Mouse (Mus musculus) midbrain, embryonic 10.5 days (tissue): ENCODE measurements at regions not wholly inside any gene's neighbourhood (a gene's known extent, or its start where the extent isn't known, plus 50 kb on each side); places are given as distances from the start of the nearest gene placed in this dataset.

Source experiments
- DNase-seq: peaks from one replicate; pipeline ENCODE4 v3.0.0-alpha.2; 2017; ENCODE audit warnings: low spot score
- H3K27ac ChIP-seq: fragments of 300-500 bp; sonication (generic); replicated peaks from 2 replicates; pipeline ENCODE4 v1.5.1; 2016; ENCODE audit warnings: mild to moderate bottlenecking
- H3K27me3 ChIP-seq: fragments of 300-500 bp; sonication (generic); 2 replicates; pipeline ENCODE4 v1.6.1; 2016; ENCODE audit warnings: low read depth, mild to moderate bottlenecking; ENCODE audit not compliant: poor library complexity, severe bottlenecking
- H3K36me3 ChIP-seq: fragments of 300-500 bp; sonication (generic); 2 replicates; pipeline ENCODE4 v1.6.1; 2016; ENCODE audit warnings: mild to moderate bottlenecking, moderate library complexity
- H3K4me1 ChIP-seq: fragments of 300-500 bp; sonication (generic); 2 replicates; pipeline ENCODE4 v1.6.1; 2016
- H3K4me3 ChIP-seq: fragments of 300-500 bp; sonication (generic); 2 replicates; pipeline ENCODE4 v1.5.1; 2016; ENCODE audit warnings: mild to moderate bottlenecking, moderate library complexity
- H3K9me3 ChIP-seq: fragments of 300-500 bp; sonication (generic); replicated peaks from 2 replicates; pipeline ENCODE4 v1.6.1; 2016; ENCODE audit warnings: mild to moderate bottlenecking
- WGBS: fragments of 180-500 bp; shearing (Covaris S2); methylation state at CpG from one replicate; pipeline ENCODE4 v1.1.7; 2016; 5-methylcytosine and 5-hydroxymethylcytosine counted together

DNA sequence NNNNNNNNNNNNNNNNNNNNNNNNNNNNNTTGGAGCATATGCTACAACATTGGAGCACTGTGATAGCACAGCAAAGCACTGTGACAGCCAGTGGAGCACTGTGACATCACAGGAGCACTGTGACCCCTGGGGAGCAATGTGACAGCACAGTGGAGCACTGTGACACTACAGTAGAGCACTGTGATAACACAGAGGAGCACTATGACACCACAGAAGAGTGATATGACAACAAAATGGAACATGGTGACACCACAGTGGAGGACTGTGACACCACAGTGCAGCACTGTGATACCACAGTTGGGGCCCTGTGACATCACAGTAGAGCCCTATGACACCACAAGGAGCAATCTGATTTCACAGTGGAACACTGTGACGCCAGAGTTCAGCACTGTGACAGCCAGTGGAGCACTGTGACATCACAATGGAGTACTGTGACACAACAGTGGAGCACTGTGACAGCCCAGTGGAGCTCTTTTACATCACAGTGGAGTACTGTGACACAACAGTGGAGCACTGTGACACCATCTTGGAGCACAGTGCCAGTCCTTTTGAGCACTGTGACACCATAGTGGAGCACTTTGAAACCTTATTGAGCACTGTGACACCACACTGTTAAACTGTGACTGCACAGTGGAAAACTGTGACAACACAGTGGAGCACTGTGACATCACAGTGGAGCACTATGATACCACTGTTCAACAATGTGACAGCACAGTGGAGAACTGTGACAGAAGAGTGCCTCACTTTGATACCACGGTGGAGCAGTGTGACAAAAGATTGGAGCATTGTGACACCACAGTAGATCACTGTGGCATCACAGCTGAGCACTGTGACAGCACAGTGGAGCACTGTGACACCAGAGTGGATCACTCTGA, 116.9 kb upstream of the Vmn1r2 start:
- Histone ChIP-seq H3K36me3 (no peaks in the 10 kb centered on the region), H3K4me1 (no peaks in the 10 kb centered on the region), H3K4me3 (no peak overlapping the region), H3K9me3 (peaks cover 55% of the 10 kb centered on the region), H3K27ac (no peak overlapping the region), H3K27me3 (no peaks in the 10 kb centered on the region)
- DNase-seq, result no peak
- 47% methylated on average over 2 of the region's 2 CpGs for WGBS

DNA sequence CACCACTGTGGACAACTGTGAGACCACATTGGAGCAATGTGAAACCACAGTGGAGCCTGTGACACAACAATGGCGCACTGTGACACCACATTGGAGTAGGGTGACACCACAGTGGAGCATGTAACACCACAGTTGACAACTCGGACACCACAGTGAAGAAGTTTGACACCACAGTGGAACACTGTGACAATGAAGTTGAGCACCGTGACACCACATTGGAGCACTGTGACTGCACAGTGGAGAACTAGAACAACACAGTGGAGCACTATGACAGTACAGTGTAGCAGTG, 116.3 kb upstream of the Vmn1r2 start:
- Histone ChIP-seq H3K4me3 (no peak overlapping the region), H3K4me1 (no peaks in the 10 kb centered on the region), H3K9me3 (peaks cover 61% of the 10 kb centered on the region), H3K27ac (no peak overlapping the region), H3K36me3 (no peaks in the 10 kb centered on the region), H3K27me3 (no peaks in the 10 kb centered on the region)
- WGBS, result 83% methylated on average over 3 of the region's 3 CpGs
- no peak for DNase-seq

DNA sequence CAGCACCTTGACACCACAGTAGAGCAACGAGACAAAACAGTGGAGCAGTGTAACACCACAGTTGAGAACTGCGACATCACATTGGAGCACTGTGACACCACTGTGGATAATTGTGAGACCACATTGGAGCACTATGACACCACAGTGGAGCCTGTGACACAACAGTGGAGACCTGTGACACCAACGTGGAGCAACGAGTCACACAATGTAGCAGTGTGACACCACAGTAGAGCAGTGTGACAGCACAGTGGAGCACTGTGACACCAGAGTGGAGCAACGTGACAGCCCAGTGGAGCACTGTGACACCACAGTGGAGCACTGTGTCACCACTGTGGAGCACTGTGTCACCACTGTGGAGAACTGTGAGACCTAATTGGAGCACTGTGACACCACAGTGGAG, 115.9 kb upstream of the Vmn1r2 start:
- Histone ChIP-seq H3K4me3 (no peak overlapping the region), H3K9me3 (peaks cover 65% of the 10 kb centered on the region), H3K27me3 (no peaks in the 10 kb centered on the region), H3K27ac (no peak overlapping the region), H3K4me1 (no peaks in the 10 kb centered on the region), H3K36me3 (no peaks in the 10 kb centered on the region)
- WGBS, result 74% methylated on average over 5 of the region's 5 CpGs
- no peak for DNase-seq

DNA sequence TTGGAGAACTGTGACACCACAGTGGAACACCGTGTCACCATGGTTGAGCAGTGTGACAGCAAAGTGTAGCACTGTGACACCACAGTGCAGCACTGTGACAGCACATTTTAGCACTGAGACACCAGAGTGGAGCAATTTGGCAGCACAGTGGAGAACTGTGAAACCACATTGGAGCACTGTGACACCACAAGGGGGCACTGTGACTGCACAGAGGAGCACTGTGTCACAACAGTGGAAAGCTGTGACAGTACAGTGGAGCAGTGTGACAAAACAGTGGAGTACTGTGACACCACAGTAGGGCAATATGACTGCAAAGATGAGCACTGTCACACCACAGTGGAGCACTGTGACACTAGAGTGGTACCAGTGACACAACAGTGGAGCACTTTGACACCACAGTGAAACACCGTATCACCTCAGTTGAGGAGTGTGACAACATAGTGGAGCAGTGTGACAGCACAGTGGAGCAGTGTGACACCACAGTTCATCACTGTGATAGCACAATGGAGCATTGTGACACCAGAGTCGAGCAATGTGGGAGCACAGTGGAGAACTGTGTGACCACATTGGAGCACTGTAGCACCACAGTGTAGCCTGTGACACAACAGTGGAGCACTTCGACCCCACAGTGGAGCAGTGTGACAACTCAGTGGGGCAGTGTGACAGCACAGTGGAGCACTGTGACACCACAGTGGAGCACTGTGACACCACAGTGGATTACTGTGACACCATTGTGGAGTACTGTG, 114.6 kb upstream of the Vmn1r2 start:
- no peaks in the 10 kb centered on the region for H3K27me3 ChIP-seq
- WGBS, result 81% methylated on average over 4 of the region's 4 CpGs
- no peaks in the 10 kb centered on the region for H3K4me1 ChIP-seq
- H3K27ac ChIP-seq, result no peak overlapping the region
- no peak overlapping the region for H3K4me3 ChIP-seq
- H3K9me3 ChIP-seq, result peaks cover 68% of the 10 kb centered on the region
- DNase-seq, result no peak
- no peaks in the 10 kb centered on the region for H3K36me3 ChIP-seq

DNA sequence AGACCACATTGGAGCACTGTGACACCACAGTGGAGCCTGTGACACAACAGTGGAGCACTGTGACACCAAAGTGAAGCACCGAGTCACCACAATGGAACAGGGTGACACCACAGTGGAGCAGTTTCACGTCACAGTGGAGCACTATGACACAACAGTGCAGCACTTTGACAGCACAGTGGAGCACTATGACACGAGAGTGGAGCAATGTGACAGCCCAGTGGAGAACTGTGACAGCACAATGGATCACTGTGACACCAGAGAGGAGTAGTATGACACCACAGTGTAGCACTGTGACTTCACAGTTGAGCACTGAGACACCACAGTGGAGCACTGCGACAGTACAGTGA, 114.1 kb upstream of the Vmn1r2 start:
- peaks cover 68% of the 10 kb centered on the region for H3K9me3 ChIP-seq
- no peaks in the 10 kb centered on the region for H3K4me1 ChIP-seq
- H3K36me3 ChIP-seq, result no peaks in the 10 kb centered on the region
- 62% methylated on average over 4 of the region's 4 CpGs for WGBS
- H3K4me3 ChIP-seq, result no peak overlapping the region
- DNase-seq, result no peak
- no peak overlapping the region for H3K27ac ChIP-seq
- H3K27me3 ChIP-seq, result no peaks in the 10 kb centered on the region

DNA sequence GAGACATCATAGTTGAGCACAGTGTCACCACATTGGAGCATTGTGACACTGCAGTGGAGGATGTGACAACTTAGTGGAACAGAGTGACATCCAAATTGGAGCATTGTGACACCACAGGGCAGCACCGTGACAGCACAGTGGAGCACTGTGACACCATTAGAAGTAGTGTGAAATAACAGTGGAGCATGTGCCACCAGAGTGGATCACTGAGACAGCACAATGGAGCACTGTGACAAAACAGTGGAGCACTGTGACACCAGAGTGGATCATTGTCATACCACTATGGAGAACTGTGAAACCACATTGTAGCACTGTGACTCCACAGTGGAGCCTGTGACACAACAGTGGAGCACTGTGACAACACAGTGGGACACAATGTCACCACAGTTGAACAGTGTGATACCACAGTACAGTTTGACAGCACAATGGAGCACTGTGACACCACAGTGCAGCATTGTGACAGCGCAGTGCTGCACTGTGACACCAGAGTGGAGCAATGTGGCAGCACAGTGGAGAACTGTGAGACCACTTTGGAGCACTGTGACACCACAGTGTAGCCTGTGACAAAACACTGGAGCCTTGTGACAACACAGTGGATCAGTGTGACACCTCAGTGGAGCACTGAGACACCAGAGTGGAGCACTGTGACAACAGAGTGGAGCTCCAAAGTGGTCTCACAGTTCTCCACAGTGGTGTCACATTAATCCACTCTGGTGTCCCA, 113.5 kb upstream of the Vmn1r2 start:
- H3K9me3 ChIP-seq, result peaks cover 72% of the 10 kb centered on the region
- WGBS, result 84% methylated on average over 2 of the region's 2 CpGs
- no peak overlapping the region for H3K4me3 ChIP-seq
- H3K27ac ChIP-seq, result no peak overlapping the region
- DNase-seq, result no peak
- H3K36me3 ChIP-seq, result no peaks in the 10 kb centered on the region
- H3K4me1 ChIP-seq, result no peaks in the 10 kb centered on the region
- no peaks in the 10 kb centered on the region for H3K27me3 ChIP-seq

DNA sequence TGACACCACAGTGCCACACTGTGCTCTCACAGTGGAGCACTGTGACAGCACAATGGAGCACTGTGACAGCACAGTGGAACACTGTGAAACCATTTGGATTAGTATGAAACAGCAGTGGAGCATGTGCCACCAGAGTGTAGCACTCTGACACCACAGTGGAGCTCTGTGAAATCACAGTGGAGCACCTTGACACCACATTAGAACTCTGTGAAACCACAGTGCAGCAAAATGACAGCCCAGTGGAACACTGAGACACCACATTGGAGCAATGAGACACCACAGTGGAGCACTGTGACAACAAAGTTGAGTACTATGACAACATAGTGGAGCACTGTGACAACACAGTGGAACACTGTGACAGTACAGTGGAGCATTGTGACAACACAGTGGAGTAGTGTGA, 112.2 kb upstream of the Vmn1r2 start:
- H3K36me3 ChIP-seq, result no peaks in the 10 kb centered on the region
- no peak for DNase-seq

DNA sequence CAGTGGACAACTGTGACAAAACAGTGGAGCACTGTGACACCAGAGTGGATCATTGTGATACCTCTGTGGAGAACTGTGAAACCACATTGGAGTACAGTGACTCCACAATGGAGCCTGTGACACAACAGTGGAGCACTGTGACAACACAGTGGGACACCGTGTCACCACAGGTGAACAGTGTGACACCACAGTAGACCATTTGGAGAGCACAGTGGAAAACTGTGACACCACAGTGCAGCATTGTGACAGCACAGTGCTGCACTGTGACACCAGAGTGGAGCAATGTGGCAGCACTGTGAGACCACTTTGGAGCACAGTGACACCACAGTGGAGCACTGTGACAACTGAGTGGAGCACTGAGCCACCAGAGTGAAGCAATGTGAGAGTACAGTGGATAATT, 111.7 kb upstream of the Vmn1r2 start:
- DNase-seq, result no peak

More for the DNA sequence above, 112.2 kb upstream of the Vmn1r2 start:
- Histone ChIP-seq H3K9me3 (peaks cover 83% of the 10 kb centered on the region), H3K27ac (no peak overlapping the region), H3K4me3 (no peak overlapping the region), H3K27me3 (no peaks in the 10 kb centered on the region), H3K4me1 (no peaks in the 10 kb centered on the region)

DNA sequence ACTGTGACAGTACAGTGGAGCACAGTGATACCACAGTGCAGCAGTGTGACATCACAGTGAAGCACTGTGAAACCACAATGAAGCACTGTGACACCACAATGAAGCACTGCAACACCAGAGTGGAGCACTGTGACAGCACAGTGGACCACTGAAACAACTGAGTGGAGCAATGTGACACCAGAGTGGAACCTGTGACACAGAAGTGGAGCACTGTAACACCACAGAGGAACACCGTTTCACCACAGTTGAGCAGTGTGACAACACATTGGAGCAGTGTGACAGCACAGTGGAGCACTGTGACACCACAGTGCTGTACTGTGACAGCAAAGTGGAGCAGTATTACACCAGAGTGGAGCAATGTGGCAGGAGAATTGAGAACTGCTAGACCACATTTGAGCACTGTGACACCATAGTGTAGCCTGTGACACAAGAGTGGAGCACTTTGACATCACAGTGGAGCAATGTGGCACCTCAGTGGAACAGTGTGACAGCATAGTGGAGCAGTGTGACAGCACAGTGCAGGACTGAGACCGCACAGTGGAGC, 107.5 kb upstream of the Vmn1r2 start:
- H3K4me3 ChIP-seq, result no peak overlapping the region
- WGBS, result 59% methylated on average over 2 of the region's 2 CpGs
- DNase-seq, result no peak
- no peak overlapping the region for H3K27ac ChIP-seq
- H3K36me3 ChIP-seq, result no peaks in the 10 kb centered on the region
- H3K27me3 ChIP-seq, result no peaks in the 10 kb centered on the region
- H3K9me3 ChIP-seq, result peaks cover 70% of the 10 kb centered on the region
- H3K4me1 ChIP-seq, result no peaks in the 10 kb centered on the region

More for the DNA sequence above, 111.7 kb upstream of the Vmn1r2 start:
- Histone ChIP-seq H3K27me3 (no peaks in the 10 kb centered on the region), H3K4me3 (no peak overlapping the region), H3K9me3 (peaks cover 79% of the 10 kb centered on the region), H3K27ac (no peak overlapping the region), H3K4me1 (no peaks in the 10 kb centered on the region), H3K36me3 (no peaks in the 10 kb centered on the region)
- WGBS, result 91% methylated on average over 1 of the region's 1 CpGs

DNA sequence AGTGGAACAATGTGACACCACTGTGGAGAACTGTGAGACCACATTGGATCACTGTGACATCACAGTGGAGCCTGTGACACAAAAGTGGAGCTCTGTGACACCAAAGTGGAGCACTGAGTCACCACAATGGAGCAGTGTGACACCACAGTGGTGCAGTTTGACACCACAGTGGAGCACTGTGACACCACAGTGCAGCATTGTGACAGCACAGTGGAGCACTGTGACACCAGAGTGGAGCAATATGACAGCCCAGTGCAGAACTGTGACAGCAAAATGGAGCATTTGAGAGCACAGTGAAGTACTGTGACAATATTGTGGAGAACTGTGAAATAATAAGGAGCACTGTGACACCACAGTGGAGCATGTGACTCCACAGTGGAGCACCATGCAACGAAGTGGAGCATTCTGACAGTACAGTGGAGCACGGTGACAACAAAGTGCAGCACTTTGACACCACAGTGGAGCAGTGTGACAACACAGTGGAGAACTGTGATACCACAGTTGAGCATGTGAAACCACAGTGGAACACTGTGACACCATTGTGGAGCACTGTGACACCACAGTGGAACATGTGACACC, 105.0 kb upstream of the Vmn1r2 start:
- H3K27me3 ChIP-seq, result no peaks in the 10 kb centered on the region
- no peak overlapping the region for H3K4me3 ChIP-seq
- H3K27ac ChIP-seq, result no peak overlapping the region
- no peak for DNase-seq
- WGBS, result 73% methylated on average over 2 of the region's 2 CpGs
- no peaks in the 10 kb centered on the region for H3K36me3 ChIP-seq
- no peaks in the 10 kb centered on the region for H3K4me1 ChIP-seq
- H3K9me3 ChIP-seq, result peaks cover 77% of the 10 kb centered on the region

DNA sequence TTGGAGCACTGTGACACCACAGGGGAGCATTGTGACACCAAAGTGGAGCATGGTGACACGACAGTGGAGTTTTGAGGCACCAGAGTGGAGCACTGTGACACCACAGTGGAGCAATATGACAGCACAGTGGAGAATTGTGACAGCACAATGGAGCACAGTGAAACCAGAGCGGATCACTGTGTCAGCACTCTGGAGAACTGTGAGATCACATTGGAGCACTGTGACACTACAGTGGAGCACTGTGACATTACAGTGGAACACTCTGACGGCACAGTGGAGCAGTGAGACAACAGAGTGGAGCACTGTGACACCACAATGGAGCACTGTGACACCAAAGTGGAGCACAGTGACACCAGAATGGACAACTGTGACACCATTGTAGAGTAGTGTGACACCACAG, 103.2 kb upstream of the Vmn1r2 start:
- H3K4me1 ChIP-seq, result no peaks in the 10 kb centered on the region
- H3K36me3 ChIP-seq, result no peaks in the 10 kb centered on the region
- peaks cover 87% of the 10 kb centered on the region for H3K9me3 ChIP-seq
- no peak overlapping the region for H3K27ac ChIP-seq
- no peak overlapping the region for H3K4me3 ChIP-seq
- no peaks in the 10 kb centered on the region for H3K27me3 ChIP-seq
- WGBS, result 54% methylated on average over 3 of the region's 3 CpGs
- no peak for DNase-seq

DNA sequence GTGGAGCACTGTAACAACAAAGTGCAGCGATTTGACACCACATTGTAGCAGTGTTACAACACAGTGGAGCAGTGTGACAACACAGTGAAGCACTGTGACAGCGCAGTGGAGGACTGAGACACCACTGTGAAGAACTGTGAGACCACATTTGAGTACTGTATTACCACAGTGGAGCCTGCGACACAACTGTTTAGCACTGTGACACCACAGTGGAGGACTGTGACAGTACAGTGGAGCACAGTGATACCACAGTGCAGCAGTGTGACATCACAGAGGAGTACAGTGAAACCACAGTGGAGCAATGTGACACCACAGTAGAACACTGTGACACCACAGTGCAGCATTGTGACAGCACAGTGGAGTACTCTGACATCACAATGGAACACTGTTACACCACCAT, 102.5 kb upstream of the Vmn1r2 start:
- DNase-seq, result no peak
- H3K9me3 ChIP-seq, result peaks cover 87% of the 10 kb centered on the region
- H3K4me1 ChIP-seq, result no peaks in the 10 kb centered on the region
- H3K4me3 ChIP-seq, result no peak overlapping the region
- H3K27me3 ChIP-seq, result no peaks in the 10 kb centered on the region
- WGBS, result 32% methylated on average over 3 of the region's 3 CpGs
- no peaks in the 10 kb centered on the region for H3K36me3 ChIP-seq
- H3K27ac ChIP-seq, result no peak overlapping the region
